8 mouse cellular contexts compared by ENCODE assay signal in genomic region chr7:16273081-16273765, GRCm38 (mm10). TPM values are rescaled to one million over a fixed set of nuclear protein-coding genes. Genes with fewer than 3 reads are reported as not detected.
DNase-seq lines count a peak whose midpoint lies in the region; ATAC-seq and TF ChIP-seq lines count a peak whose summit lies in the region.

Gene Inafm1, minus strand, starts transcription at chr7:16273617.

- 0 out of 2 replicates have a peak, but pooled peaks have one; percentile 36 for TF ChIP-seq POLR2A in brain, embryonic 14.5 days (IDR thresholded peaks at IDR 0.05; ENCODE audit: borderline replicate concordance, extremely low read depth, insufficient read depth, insufficient read length, poor library complexity, severe bottlenecking)
- TF ChIP-seq POLR2A in liver, adult 2 months (IDR thresholded peaks at IDR 0.05; ENCODE audit: extremely low read depth, insufficient read depth, low read length), result no peak
- peak; percentile 34 for TF ChIP-seq POLR2A in myocyte (IDR thresholded peaks at IDR 0.05; ENCODE audit: insufficient read length, low read depth)

- H3K27ac ChIP-seq in heart, embryonic 10.5 days, result peak within 1 kb of the TSS; percentile 93
- H3K27ac ChIP-seq in kidney, embryonic 15.5 days, result peak within 1 kb of the TSS; percentile 97
- peak within 1 kb of the TSS; percentile 60 for H3K27ac ChIP-seq in liver, adult 2 months (replicated peaks; ENCODE audit: insufficient read depth, low read depth, low read length)
- peak within 1 kb of the TSS; percentile 81 for H3K27ac ChIP-seq in stomach, embryonic 14.5 days (ENCODE audit: low read length)

- DNase-seq in CD4-positive, CD25-positive, alpha-beta regulatory T cell, adult 2 months (ENCODE audit: low read depth, low spot score), result peak; percentile 96
- peak; percentile 99 for DNase-seq in brain, embryonic 14.5 days (ENCODE audit: low read depth)
- DNase-seq in heart, embryonic 10.5 days (ENCODE audit: low spot score), result peak; percentile 98
- DNase-seq in liver, adult 2 months (ENCODE audit: extremely low read depth, low read depth, low spot score), result peak; percentile 87

- H3K36me3 ChIP-seq in heart, embryonic 10.5 days, result peaks cover 34% of the 10 kb centered on the region
- peaks cover 35% of the 10 kb centered on the region for H3K36me3 ChIP-seq in kidney, embryonic 15.5 days
- H3K36me3 ChIP-seq in liver, adult 2 months (ENCODE audit: control insufficient read depth, insufficient read depth, low read length), result peaks cover 2% of the 10 kb centered on the region; the same call in 1 of the 2 replicates
- peaks cover 5% of the 10 kb centered on the region for H3K36me3 ChIP-seq in myocyte (ENCODE audit: control insufficient read depth, insufficient read depth)
- H3K36me3 ChIP-seq in stomach, embryonic 14.5 days (ENCODE audit: control insufficient read depth, insufficient read depth, low read length), result peaks cover 24% of the 10 kb centered on the region

- peak within 1 kb of the TSS; percentile 79 for H3K4me3 ChIP-seq in heart, embryonic 10.5 days
- peak within 1 kb of the TSS; percentile 81 for H3K4me3 ChIP-seq in kidney, embryonic 15.5 days (replicated peaks)
- H3K4me3 ChIP-seq in liver, adult 2 months (ENCODE audit: insufficient read depth, low read depth, low read length), result peak within 1 kb of the TSS; percentile 82
- peak within 1 kb of the TSS; percentile 18 for H3K4me3 ChIP-seq in myocyte
- peak within 1 kb of the TSS; percentile 67 for H3K4me3 ChIP-seq in stomach, embryonic 14.5 days (ENCODE audit: low read depth, low read length)

- H3K4me2 ChIP-seq in kidney, embryonic 15.5 days, result peak within 1 kb of the TSS; percentile 93
- H3K4me2 ChIP-seq in myocyte (ENCODE audit: low read depth), result peak within 1 kb of the TSS; percentile 75
- H3K4me2 ChIP-seq in stomach, embryonic 14.5 days (replicated peaks; ENCODE audit: low read depth, low read length), result peak within 1 kb of the TSS; percentile 54

- TF ChIP-seq CTCF in brain, embryonic 14.5 days (IDR thresholded peaks at IDR 0.05; ENCODE audit: borderline replicate concordance, extremely low read depth, insufficient read depth, insufficient read length), result no peak
- TF ChIP-seq CTCF in liver, adult 2 months (IDR thresholded peaks at IDR 0.05; ENCODE audit: low read depth, low read length), result no peak

- peaks cover 16% of the 10 kb centered on the region; the same call in 1 of the 2 replicates for H3K27me3 ChIP-seq in heart, embryonic 10.5 days (ENCODE audit: insufficient read depth, poor library complexity, severe bottlenecking)
- no peaks in the 10 kb centered on the region for H3K27me3 ChIP-seq in kidney, embryonic 15.5 days
- no peaks in the 10 kb centered on the region for H3K27me3 ChIP-seq in liver, adult 2 months (ENCODE audit: control insufficient read depth, insufficient read depth, low read length)
- H3K27me3 ChIP-seq in myocyte (ENCODE audit: control insufficient read depth, insufficient read depth, insufficient read length), result no peaks in the 10 kb centered on the region
- no peaks in the 10 kb centered on the region for H3K27me3 ChIP-seq in stomach, embryonic 14.5 days (ENCODE audit: control insufficient read depth, insufficient read depth, low read length)

- no peaks in the 10 kb centered on the region for H3K79me2 ChIP-seq in liver, adult 2 months (ENCODE audit: control insufficient read depth, insufficient read depth, low read length)
- H3K79me2 ChIP-seq in myocyte (ENCODE audit: control insufficient read depth, insufficient read depth), result no peaks in the 10 kb centered on the region

- no peaks in the 10 kb centered on the region for H3K9me3 ChIP-seq in heart, embryonic 10.5 days
- H3K9me3 ChIP-seq in kidney, embryonic 15.5 days (replicated peaks), result no peaks in the 10 kb centered on the region
- no peaks in the 10 kb centered on the region for H3K9me3 ChIP-seq in stomach, embryonic 14.5 days (ENCODE audit: control insufficient read depth, low read depth, low read length)

- WGBS in heart, embryonic 10.5 days, result 1% methylated on average over 40 of the region's 49 CpGs
- under 1% methylated on average over 40 of the region's 49 CpGs for WGBS in kidney, embryonic 15.5 days
- under 1% methylated on average over 46 of the region's 49 CpGs for WGBS in liver, adult 2 months
- WGBS in stomach, embryonic 14.5 days, result under 1% methylated on average over 36 of the region's 49 CpGs

- H3ac ChIP-seq in myocyte (ENCODE audit: control insufficient read depth, insufficient read length), result peak within 1 kb of the TSS; percentile 21

- H3K4me1 ChIP-seq in heart, embryonic 10.5 days, result peaks cover 28% of the 10 kb centered on the region
- peaks cover 38% of the 10 kb centered on the region for H3K4me1 ChIP-seq in kidney, embryonic 15.5 days
- peaks cover 7% of the 10 kb centered on the region for H3K4me1 ChIP-seq in liver, adult 2 months (ENCODE audit: control insufficient read depth, insufficient read depth, low read length)
- H3K4me1 ChIP-seq in stomach, embryonic 14.5 days (ENCODE audit: control insufficient read depth, insufficient read depth, low read length), result peaks cover 16% of the 10 kb centered on the region

- peak within 1 kb of the TSS; percentile 79 for H3K9ac ChIP-seq in kidney, embryonic 15.5 days
- H3K9ac ChIP-seq in liver, adult 2 months (ENCODE audit: low read depth, low read length), result peak within 1 kb of the TSS; percentile 83
- peak within 1 kb of the TSS; percentile 62 for H3K9ac ChIP-seq in stomach, embryonic 14.5 days (replicated peaks; ENCODE audit: low read depth, low read length)

- ATAC-seq in erythroblast, adult 5-6 weeks (replicated peaks; ENCODE audit: low FRiP score, poor library complexity, severe bottlenecking), result peak; percentile 59
- ATAC-seq in kidney, embryonic 15.5 days (replicated peaks; ENCODE audit: low FRiP score), result peak; percentile 77
- peak; percentile 87 for ATAC-seq in stomach, embryonic 14.5 days (ENCODE audit: insufficient number of reproducible peaks, insufficient read depth, low FRiP score, low read depth)

TF ChIP-seq in myocyte, 11 proteins besides CTCF, POLR2A, EP300 and RAD21:
- TF ChIP-seq TCF3 (IDR thresholded peaks at IDR 0.05; ENCODE audit: insufficient read length, low read depth) (no peak), USF1 (IDR thresholded peaks at IDR 0.05; ENCODE audit: low read depth) (no peak), TCF12 (IDR thresholded peaks at IDR 0.05; ENCODE audit: insufficient read depth, poor library complexity, severe bottlenecking) (no peak), MYOD1 (IDR thresholded peaks at IDR 0.05; ENCODE audit: control insufficient read depth in 1 of 3, insufficient read length in 2 of 3, low read depth in 2 of 3) (peak in 1 of 3 experiments; percentile 19), MYOG (IDR thresholded peaks at IDR 0.05; ENCODE audit: control insufficient read depth in 1 of 3, insufficient read depth in 1 of 3, insufficient read length in 2 of 3, low read depth in 2 of 3) (no peak), POLR2AphosphoS2 (IDR thresholded peaks at IDR 0.05; ENCODE audit: insufficient read length, low read depth) (peak; percentile 93)

RNA-seq across cellular contexts. Expression of gene Inafm1, which starts in this region (rescaled TPM):
- 50.1 and 52.9 TPM in 2 replicates for polyA plus RNA-seq in brain, embryonic 14.5 days (2012; rRNA removed)
- total RNA-seq in erythroblast, adult 5-6 weeks (2015; ENCODE audit: low replicate concordance), result not detected in 2 replicates
- 2.0 and 4.3 TPM in 2 replicates for total RNA-seq in erythroblast, adult 5-6 weeks (2017; ENCODE audit: low replicate concordance)
- polyA plus RNA-seq in heart, embryonic 10.5 days (2016; fragmentation: Nextera tagmentation; extraction: Ambion mirVana), result 6.2 and 10.0 TPM in 2 replicates
- 16.4 and 19.5 TPM in 2 replicates for polyA plus RNA-seq in kidney, embryonic 15.5 days (2015; fragmentation: Nextera tagmentation; extraction: Ambion mirVana)
- total RNA-seq in liver, adult 2 months (2014; rRNA removed), result 1.9 and 2.8 TPM in 2 replicates
- 8.0 and 8.8 TPM in 2 replicates for polyA plus RNA-seq in liver, adult 2 months (2012; rRNA removed)
- polyA plus RNA-seq in myocyte (2012; fragmentation: generic; extraction: Trizol), result 12.1 TPM
- polyA plus RNA-seq in stomach, embryonic 14.5 days (2014; fragmentation: Nextera tagmentation; extraction: Ambion mirVana), result 19.0 and 19.5 TPM in 2 replicates

Comparison
In these comparisons a context has a peak if more than half of its experiments do, and no peak if none do; other contexts are left out.
1. Peak in every context shown above with its lines: DNase-seq, ATAC-seq, H3K4me3 ChIP-seq and H3K27ac ChIP-seq.
2. H3K4me3 ChIP-seq: peak in every context shown above with its lines; median percentile 82 in liver, adult 2 months; 81 in kidney, embryonic 15.5 days; 79 in heart, embryonic 10.5 days; 67 in stomach, embryonic 14.5 days; 18 in myocyte.